Comparison of ENCODE assay signal across 8 mouse cellular contexts in the genomic region with DNA sequence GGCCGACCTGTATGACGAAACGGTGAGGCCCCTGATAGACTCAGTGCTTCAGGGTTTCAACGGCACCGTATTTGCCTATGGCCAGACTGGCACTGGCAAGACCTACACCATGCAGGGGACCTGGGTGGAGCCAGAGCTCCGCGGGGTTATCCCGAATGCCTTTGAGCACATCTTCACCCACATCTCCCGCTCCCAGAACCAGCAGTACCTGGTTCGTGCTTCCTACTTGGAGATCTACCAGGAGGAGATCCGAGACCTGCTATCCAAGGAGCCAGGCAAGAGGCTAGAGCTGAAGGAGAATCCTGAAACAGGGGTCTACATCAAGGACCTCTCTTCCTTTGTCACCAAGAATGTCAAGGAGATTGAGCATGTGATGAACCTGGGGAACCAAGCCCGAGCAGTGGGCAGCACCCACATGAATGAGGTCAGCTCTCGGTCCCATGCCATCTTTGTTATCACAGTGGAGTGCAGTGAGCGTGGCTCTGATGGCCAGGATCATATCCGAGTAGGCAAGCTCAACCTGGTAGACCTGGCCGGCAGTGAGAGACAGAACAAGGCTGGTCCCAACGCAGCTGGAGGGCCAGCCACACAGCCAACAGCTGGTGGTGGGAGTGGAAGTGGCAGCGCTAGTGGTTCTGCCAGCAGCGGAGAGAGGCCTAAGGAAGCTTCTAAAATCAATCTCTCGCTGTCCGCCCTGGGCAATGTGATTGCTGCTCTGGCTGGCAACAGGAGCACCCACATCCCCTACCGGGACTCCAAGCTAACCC. TPM values are rescaled to one million over a fixed set of nuclear protein-coding genes. Genes with fewer than 3 reads are reported as not detected.
DNase-seq lines count a peak whose midpoint lies in the region; ATAC-seq and TF ChIP-seq lines count a peak whose summit lies in the region.

No protein-coding gene starts in this region.

- no peak for TF ChIP-seq POLR2A in embryonic fibroblast, embryonic 13.5 days (IDR thresholded peaks at IDR 0.05; ENCODE audit: low read depth, low read length)
- no peak for TF ChIP-seq POLR2A in myocyte (IDR thresholded peaks at IDR 0.05; ENCODE audit: insufficient read length, low read depth)

- 0 out of 2 replicates have a peak, but pooled peaks have one; percentile 3 for ATAC-seq in kidney, postnatal 0 days (replicated peaks; ENCODE audit: low FRiP score, low read depth)
- ATAC-seq in intestine, embryonic 14.5 days (replicated peaks; ENCODE audit: low FRiP score, low TSS enrichment, low read depth) = peak; percentile 19; the same call in 1 of the 2 replicates

- peak overlapping the region; percentile 46 for H3ac ChIP-seq in myocyte (ENCODE audit: control insufficient read depth, insufficient read length)

- no peak for DNase-seq in kidney, postnatal 0 days (ENCODE audit: low spot score)
- no peak for DNase-seq in kidney, adult 8-10 months
- DNase-seq in intestine, embryonic 14.5 days (ENCODE audit: low spot score) = peak; percentile 59
- no peak for DNase-seq in right cerebral cortex, adult 18-20 months
- DNase-seq in retina, embryonic 14.5 days (ENCODE audit: low spot score) = no peak
- DNase-seq in adrenal gland, postnatal 25 days = no peak

- H3K79me2 ChIP-seq in myocyte (ENCODE audit: control insufficient read depth, insufficient read depth) = peaks cover 29% of the 10 kb centered on the region

- H3K36me3 ChIP-seq in kidney, postnatal 0 days (ENCODE audit: insufficient read depth, low read length) = no peaks in the 10 kb centered on the region
- peaks cover 11% of the 10 kb centered on the region; the same call in 1 of the 2 replicates for H3K36me3 ChIP-seq in intestine, embryonic 14.5 days (ENCODE audit: control insufficient read depth, insufficient read depth, low read length)
- no peaks in the 10 kb centered on the region for H3K36me3 ChIP-seq in myocyte (ENCODE audit: control insufficient read depth, insufficient read depth)

- peak overlapping the region; percentile 90 for H3K4me3 ChIP-seq in kidney, postnatal 0 days (replicated peaks; ENCODE audit: low read depth, low read length)
- peak overlapping the region; percentile 82 for H3K4me3 ChIP-seq in embryonic fibroblast, embryonic 13.5 days (ENCODE audit: insufficient read depth, low read length)
- H3K4me3 ChIP-seq in intestine, embryonic 14.5 days (ENCODE audit: low read depth, low read length) = peak overlapping the region; percentile 62
- peak overlapping the region; percentile 77 for H3K4me3 ChIP-seq in myocyte

- no peaks in the 10 kb centered on the region for H3K9me3 ChIP-seq in kidney, postnatal 0 days (replicated peaks; ENCODE audit: low read length)
- H3K9me3 ChIP-seq in intestine, embryonic 14.5 days (ENCODE audit: control insufficient read depth, low read length) = no peaks in the 10 kb centered on the region

- H3K4me1 ChIP-seq in kidney, postnatal 0 days (replicated peaks; ENCODE audit: insufficient read depth, low read length) = peaks cover 22% of the 10 kb centered on the region; the same call in 1 of the 2 replicates
- H3K4me1 ChIP-seq in embryonic fibroblast, embryonic 13.5 days (ENCODE audit: control insufficient read depth, insufficient read depth, low read length) = peaks cover 6% of the 10 kb centered on the region
- H3K4me1 ChIP-seq in intestine, embryonic 14.5 days (replicated peaks; ENCODE audit: control insufficient read depth, insufficient read depth, low read length) = peaks cover 29% of the 10 kb centered on the region; the same call in 1 of the 2 replicates

- H3K4me2 ChIP-seq in kidney, postnatal 0 days (ENCODE audit: low read length) = peak overlapping the region; percentile 83
- H3K4me2 ChIP-seq in intestine, embryonic 14.5 days (ENCODE audit: low read length) = peak overlapping the region; percentile 61
- peak overlapping the region; percentile 87 for H3K4me2 ChIP-seq in myocyte (ENCODE audit: low read depth)

- no peaks in the 10 kb centered on the region for H3K27me3 ChIP-seq in kidney, postnatal 0 days (ENCODE audit: insufficient read depth, low read length)
- no peaks in the 10 kb centered on the region for H3K27me3 ChIP-seq in intestine, embryonic 14.5 days (replicated peaks; ENCODE audit: control insufficient read depth, insufficient read depth, low read length)
- H3K27me3 ChIP-seq in myocyte (ENCODE audit: control insufficient read depth, insufficient read depth, insufficient read length) = no peaks in the 10 kb centered on the region

- peak overlapping the region; percentile 75 for H3K9ac ChIP-seq in kidney, postnatal 0 days (ENCODE audit: low read depth, low read length)
- H3K9ac ChIP-seq in intestine, embryonic 14.5 days (ENCODE audit: low read length) = peak overlapping the region; percentile 60

- no peak for TF ChIP-seq CTCF in kidney, postnatal 0 days (IDR thresholded peaks at IDR 0.05; ENCODE audit: low read depth)
- TF ChIP-seq CTCF in embryonic fibroblast, embryonic 13.5 days (IDR thresholded peaks at IDR 0.05; ENCODE audit: borderline replicate concordance, insufficient read depth, low read length) = no peak

- H3K27ac ChIP-seq in kidney, postnatal 0 days = no peak overlapping the region
- no peak overlapping the region for H3K27ac ChIP-seq in embryonic fibroblast, embryonic 13.5 days (ENCODE audit: insufficient read depth, low read length)
- H3K27ac ChIP-seq in intestine, embryonic 14.5 days (ENCODE audit: low read depth) = no peak overlapping the region

- 66% methylated on average over 22 of the region's 22 CpGs for WGBS in kidney, postnatal 0 days
- 61% methylated on average over 22 of the region's 22 CpGs for WGBS in intestine, embryonic 14.5 days

TF ChIP-seq in myocyte, 11 proteins besides CTCF, POLR2A, EP300 and RAD21:
- no peak for TF ChIP-seq SRF (IDR thresholded peaks at IDR 0.05; ENCODE audit: control insufficient read depth, insufficient read length, low read depth)
- TF ChIP-seq CEBPB (IDR thresholded peaks at IDR 0.05; ENCODE audit: insufficient read depth, poor library complexity, severe bottlenecking) = no peak
- no peak for TF ChIP-seq POLR2AphosphoS2 (IDR thresholded peaks at IDR 0.05; ENCODE audit: insufficient read length, low read depth)
- TF ChIP-seq TCF12 (IDR thresholded peaks at IDR 0.05; ENCODE audit: insufficient read depth, poor library complexity, severe bottlenecking) = no peak
- no peak for TF ChIP-seq USF1 (IDR thresholded peaks at IDR 0.05; ENCODE audit: low read depth)
- TF ChIP-seq TCF3 (IDR thresholded peaks at IDR 0.05; ENCODE audit: insufficient read length, low read depth) = no peak
- no peak for TF ChIP-seq E2F4 (IDR thresholded peaks at IDR 0.05; ENCODE audit: insufficient read depth)
- TF ChIP-seq MAX (IDR thresholded peaks at IDR 0.05; ENCODE audit: low read depth) = no peak
- TF ChIP-seq REST (IDR thresholded peaks at IDR 0.05; ENCODE audit: insufficient read depth, insufficient read length) = no peak
- no peak for TF ChIP-seq MYOG (IDR thresholded peaks at IDR 0.05; ENCODE audit: control insufficient read depth in 1 of 3, insufficient read depth in 1 of 3, insufficient read length in 2 of 3, low read depth in 2 of 3)
- no peak for TF ChIP-seq MYOD1 (IDR thresholded peaks at IDR 0.05; ENCODE audit: control insufficient read depth in 1 of 3, insufficient read length in 2 of 3, low read depth in 2 of 3)

RNA-seq across cellular contexts. Expression of a gene that starts 1.4 kb away (rescaled TPM):
- polyA plus RNA-seq in kidney, postnatal 0 days (2015; fragmentation: Nextera tagmentation; extraction: Ambion mirVana) = 6.2 and 6.4 TPM in 2 replicates
- polyA plus RNA-seq in embryonic fibroblast, embryonic 13.5 days (2011; ENCODE audit: insufficient read length, low read depth, missing spikeins) = 12.2 and 12.7 TPM in 2 replicates
- polyA plus RNA-seq in intestine, embryonic 14.5 days (2014; fragmentation: Nextera tagmentation; extraction: Ambion mirVana) = 11.5 and 13.0 TPM in 2 replicates
- polyA plus RNA-seq in myocyte (2012; fragmentation: generic; extraction: Trizol) = 16.7 TPM
- 27.4 and 31.2 TPM in 2 replicates for total RNA-seq in adrenal gland, postnatal 25 days (2021)

RNA-seq across cellular contexts. Expression of a gene that starts 56.6 kb away (rescaled TPM):
- polyA plus RNA-seq in kidney, postnatal 0 days (2015; fragmentation: Nextera tagmentation; extraction: Ambion mirVana) = 71.1 and 78.3 TPM in 2 replicates
- polyA plus RNA-seq in embryonic fibroblast, embryonic 13.5 days (2011; ENCODE audit: insufficient read length, low read depth, missing spikeins) = 139 and 156 TPM in 2 replicates
- polyA plus RNA-seq in intestine, embryonic 14.5 days (2014; fragmentation: Nextera tagmentation; extraction: Ambion mirVana) = 73.4 and 76.3 TPM in 2 replicates
- polyA plus RNA-seq in myocyte (2012; fragmentation: generic; extraction: Trizol) = 81.0 TPM
- 200 and 227 TPM in 2 replicates for total RNA-seq in adrenal gland, postnatal 25 days (2021)
